Mouse (Mus musculus): ENCODE measurements around the gene Prelp. TPM values are rescaled to one million over a fixed set of nuclear protein-coding genes. Genes with fewer than 3 reads are reported as not detected.
A peak's percentile ranks its signal among the peaks of the same experiment; 100 is the strongest.

Prelp gene
- total and polyA plus RNA-seq, 2 experiments from 2014 or later: 6.1 to 8.0 TPM

DNA sequence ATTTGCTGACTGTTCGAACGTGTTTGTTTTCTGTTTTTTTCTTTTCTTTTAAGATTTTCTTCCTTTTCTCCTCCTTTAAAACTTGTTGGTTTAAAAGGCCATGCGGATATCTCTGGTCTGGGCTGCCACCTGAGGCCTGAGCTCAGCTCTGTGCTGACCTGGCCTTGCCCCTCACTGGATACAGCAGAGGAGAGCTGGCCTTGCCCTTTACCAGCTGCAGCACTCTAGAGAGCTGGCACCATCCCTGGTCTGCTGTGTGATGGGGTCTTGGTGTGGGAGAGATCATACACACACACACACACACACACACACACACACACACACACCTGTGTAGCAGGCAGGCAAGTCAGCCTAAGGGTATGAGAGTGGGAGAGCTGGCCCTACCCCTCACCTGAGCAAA is 23.9 kb upstream of the Prelp start:
- Histone ChIP-seq H3K9me3 (ENCODE audit: low read length) (no peaks in the 10 kb centered on the region), H3K27ac (no peak overlapping the region), H3K4me3 (ENCODE audit: low read length) (no peak overlapping the region), H3K9ac (replicated peaks; ENCODE audit: low read length) (no peak overlapping the region), H3K36me3 (ENCODE audit: insufficient read depth, low read length) (no peaks in the 10 kb centered on the region), H3K4me2 (ENCODE audit: low read depth, low read length) (no peak overlapping the region), H3K27me3 (ENCODE audit: insufficient read depth, low read length) (no peaks in the 10 kb centered on the region), H3K4me1 (ENCODE audit: insufficient read depth, low read length) (no peaks in the 10 kb centered on the region)
- 89% methylated on average over 3 of the region's 3 CpGs for WGBS
- TF ChIP-seq CTCF (IDR thresholded peaks at IDR 0.05; ENCODE audit: low read depth): no peak
- ATAC-seq: no peak
- DNase-seq (ENCODE audit: low spot score): no peak

DNA sequence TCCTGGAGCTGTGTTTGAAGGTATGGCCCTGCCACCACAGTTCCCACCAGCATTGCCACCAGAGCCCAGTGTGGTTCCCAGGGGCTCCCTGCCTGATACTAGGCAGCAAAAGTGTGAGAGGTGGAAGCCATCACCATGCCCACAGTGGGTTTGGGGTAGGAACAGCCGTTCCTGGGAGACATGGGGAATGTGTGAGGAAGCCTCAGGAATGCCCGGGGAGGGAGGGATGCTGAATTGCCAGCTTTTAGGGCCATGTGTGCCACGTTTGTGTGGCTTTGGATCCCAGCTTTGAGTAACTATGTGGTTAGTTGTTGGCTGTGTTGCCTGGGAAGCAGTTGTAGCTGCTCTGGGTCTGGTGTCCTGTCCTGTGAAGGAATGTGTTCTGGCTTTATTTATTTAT is 20.7 kb upstream of the Prelp start:
- Histone ChIP-seq H3K4me3 (ENCODE audit: low read length) (no peak overlapping the region), H3K27ac (no peak overlapping the region), H3K36me3 (ENCODE audit: insufficient read depth, low read length) (no peaks in the 10 kb centered on the region), H3K9ac (replicated peaks; ENCODE audit: low read length) (no peak overlapping the region), H3K9me3 (ENCODE audit: low read length) (no peaks in the 10 kb centered on the region), H3K4me1 (ENCODE audit: insufficient read depth, low read length) (no peaks in the 10 kb centered on the region), H3K27me3 (ENCODE audit: insufficient read depth, low read length) (no peaks in the 10 kb centered on the region), H3K4me2 (ENCODE audit: low read depth, low read length) (no peak overlapping the region)
- no peak for DNase-seq (ENCODE audit: low spot score)
- no peak for TF ChIP-seq CTCF (IDR thresholded peaks at IDR 0.05; ENCODE audit: low read depth)
- WGBS: 79% methylated on average over 3 of the region's 3 CpGs
- no peak for ATAC-seq

DNA sequence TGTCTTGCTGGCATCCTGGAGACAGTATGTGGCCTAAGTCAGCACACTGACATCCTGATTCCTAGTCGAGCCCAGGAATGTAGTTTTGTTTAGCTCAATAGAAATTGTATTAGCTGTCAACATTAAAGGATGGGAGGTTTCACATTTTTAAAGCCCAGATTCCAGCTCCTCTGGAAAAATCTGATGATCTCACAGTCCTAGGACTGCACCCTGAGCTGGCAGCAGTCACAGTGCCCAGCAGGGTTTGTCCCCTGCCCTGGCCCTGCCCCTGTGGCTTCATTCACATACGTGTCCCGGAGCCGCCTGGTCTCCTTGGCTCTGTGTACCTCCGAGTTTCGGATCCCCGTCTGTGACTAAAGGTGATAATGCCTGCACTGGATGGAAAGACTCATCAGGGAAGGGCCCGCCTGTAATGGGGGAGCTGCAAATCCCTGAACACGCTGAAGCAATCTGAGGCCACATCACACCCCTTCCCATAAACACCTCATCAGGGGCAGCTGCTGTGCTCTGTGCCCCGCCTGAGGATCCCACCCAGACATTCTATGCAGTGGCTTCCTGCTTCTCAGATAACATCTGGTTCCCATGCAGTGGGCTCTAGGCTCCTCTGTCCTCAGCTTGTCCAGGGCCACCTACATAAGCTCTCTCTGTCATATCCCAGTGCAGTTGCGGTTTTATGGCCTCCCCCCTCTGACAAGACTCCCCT is 20.1 kb upstream of the Prelp start:
- Histone ChIP-seq H3K4me3 (ENCODE audit: low read length) (no peak overlapping the region), H3K36me3 (ENCODE audit: insufficient read depth, low read length) (no peaks in the 10 kb centered on the region)

DNA sequence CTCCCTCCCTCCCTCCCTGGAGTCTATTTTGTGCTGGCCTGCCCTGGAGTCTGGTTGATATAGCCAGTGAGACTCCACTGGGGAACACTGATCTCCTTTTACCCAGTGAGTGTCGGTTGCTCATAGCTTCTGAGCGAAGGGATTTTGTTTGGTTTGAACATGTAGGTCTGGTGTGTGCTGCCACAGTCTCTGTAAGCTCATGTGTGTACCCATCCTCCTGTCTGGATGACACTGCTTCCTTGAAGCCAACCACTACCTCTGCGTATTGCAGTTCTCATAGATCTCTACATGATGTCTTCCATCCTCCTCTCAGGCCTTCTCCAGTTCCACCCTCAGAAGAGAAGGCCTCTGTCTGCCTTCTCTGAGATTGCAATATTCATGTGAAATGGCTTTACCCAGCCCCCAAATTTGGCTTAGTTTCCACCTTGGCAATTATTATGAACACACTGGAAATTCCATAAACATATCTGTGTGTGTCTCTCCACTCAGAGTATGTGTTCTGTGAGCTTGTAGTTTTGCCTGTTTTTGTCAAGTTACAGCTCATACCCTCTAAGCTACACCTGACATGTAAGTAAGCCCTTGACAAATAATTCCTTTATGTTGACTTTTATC is 19.4 kb upstream of the Prelp start:
- Histone ChIP-seq H3K4me1 (ENCODE audit: insufficient read depth, low read length) (no peaks in the 10 kb centered on the region), H3K27me3 (ENCODE audit: insufficient read depth, low read length) (no peaks in the 10 kb centered on the region), H3K27ac (no peak overlapping the region), H3K36me3 (ENCODE audit: insufficient read depth, low read length) (no peaks in the 10 kb centered on the region), H3K4me3 (ENCODE audit: low read length) (no peak overlapping the region), H3K9me3 (ENCODE audit: low read length) (no peaks in the 10 kb centered on the region), H3K9ac (replicated peaks; ENCODE audit: low read length) (no peak overlapping the region), H3K4me2 (ENCODE audit: low read depth, low read length) (no peak overlapping the region)
- 86% methylated on average over 3 of the region's 3 CpGs for WGBS
- no peak for ATAC-seq
- no peak for TF ChIP-seq CTCF (IDR thresholded peaks at IDR 0.05; ENCODE audit: low read depth)
- DNase-seq (ENCODE audit: low spot score): no peak

More for the DNA sequence above, 20.1 kb upstream of the Prelp start:
- Histone ChIP-seq H3K4me1 (ENCODE audit: insufficient read depth, low read length) (no peaks in the 10 kb centered on the region), H3K9me3 (ENCODE audit: low read length) (no peaks in the 10 kb centered on the region), H3K9ac (replicated peaks; ENCODE audit: low read length) (no peak overlapping the region), H3K27me3 (ENCODE audit: insufficient read depth, low read length) (no peaks in the 10 kb centered on the region), H3K27ac (no peak overlapping the region), H3K4me2 (ENCODE audit: low read depth, low read length) (no peak overlapping the region)
- no peak for DNase-seq (ENCODE audit: low spot score)
- 61% methylated on average over 11 of the region's 11 CpGs for WGBS
- no peak for TF ChIP-seq CTCF (IDR thresholded peaks at IDR 0.05; ENCODE audit: low read depth)
- no peak for ATAC-seq

DNA sequence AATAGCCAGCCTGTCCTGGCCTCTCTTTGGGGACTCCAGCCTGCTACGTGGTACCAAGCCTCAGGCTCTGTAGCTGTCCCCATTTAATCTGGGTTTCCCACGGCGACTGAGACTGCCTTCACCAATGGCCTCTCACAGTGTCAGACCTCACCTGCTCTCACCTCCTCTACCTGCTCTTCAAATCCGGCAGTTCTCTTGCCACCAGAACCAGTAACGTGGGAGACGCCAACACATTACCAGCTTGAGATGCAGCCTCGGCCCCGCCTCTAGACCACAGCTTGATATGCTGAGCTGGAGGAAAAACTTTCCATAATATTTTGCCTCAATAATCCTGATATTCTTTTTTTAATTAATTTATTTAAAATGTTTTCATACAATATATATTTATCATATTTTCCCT is 18.5 kb upstream of the Prelp start:
- 88% methylated on average over 8 of the region's 8 CpGs for WGBS
- H3K9ac ChIP-seq (replicated peaks; ENCODE audit: low read length): no peak overlapping the region
- TF ChIP-seq CTCF (IDR thresholded peaks at IDR 0.05; ENCODE audit: low read depth): no peak
- no peak overlapping the region for H3K4me2 ChIP-seq (ENCODE audit: low read depth, low read length)
- H3K9me3 ChIP-seq (ENCODE audit: low read length): no peaks in the 10 kb centered on the region
- no peak for ATAC-seq
- no peak for DNase-seq (ENCODE audit: low spot score)
- H3K4me1 ChIP-seq (ENCODE audit: insufficient read depth, low read length): no peaks in the 10 kb centered on the region
- no peaks in the 10 kb centered on the region for H3K27me3 ChIP-seq (ENCODE audit: insufficient read depth, low read length)
- no peak overlapping the region for H3K4me3 ChIP-seq (ENCODE audit: low read length)
- H3K36me3 ChIP-seq (ENCODE audit: insufficient read depth, low read length): no peaks in the 10 kb centered on the region
- H3K27ac ChIP-seq: no peak overlapping the region

DNA sequence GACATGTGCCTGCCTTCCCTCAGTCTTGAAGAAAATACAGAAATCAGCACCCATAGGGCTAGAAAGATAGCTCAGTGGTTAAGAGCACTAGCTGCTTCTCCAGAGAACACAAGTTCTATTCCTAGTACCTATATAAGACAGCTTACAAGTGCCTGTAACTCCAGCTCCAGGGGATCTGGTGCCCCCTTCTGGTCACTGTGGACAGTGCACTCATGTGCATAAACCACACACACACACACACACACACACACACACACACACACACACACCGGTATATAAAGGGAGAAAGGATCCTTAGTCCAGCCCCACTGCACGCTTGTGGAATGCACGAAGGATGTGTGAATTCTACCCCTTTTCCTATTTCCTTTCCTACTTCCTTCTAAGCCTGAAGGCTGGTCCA is 15.0 kb upstream of the Prelp start:
- peak; percentile 39 for TF ChIP-seq CTCF (IDR thresholded peaks at IDR 0.05; ENCODE audit: low read depth)
- ATAC-seq (no peak), DNase-seq (ENCODE audit: low spot score) (no peak)
- no peak overlapping the region for H3K9ac ChIP-seq (replicated peaks; ENCODE audit: low read length)
- no peak overlapping the region for H3K4me3 ChIP-seq (ENCODE audit: low read length)
- H3K4me1 ChIP-seq (ENCODE audit: insufficient read depth, low read length): no peaks in the 10 kb centered on the region
- 95% methylated on average over 3 of the region's 3 CpGs for WGBS
- H3K36me3 ChIP-seq (ENCODE audit: insufficient read depth, low read length): no peaks in the 10 kb centered on the region
- H3K4me2 ChIP-seq (ENCODE audit: low read depth, low read length): no peak overlapping the region
- H3K27me3 ChIP-seq (ENCODE audit: insufficient read depth, low read length): no peaks in the 10 kb centered on the region
- H3K9me3 ChIP-seq (ENCODE audit: low read length): no peaks in the 10 kb centered on the region
- no peak overlapping the region for H3K27ac ChIP-seq

DNA sequence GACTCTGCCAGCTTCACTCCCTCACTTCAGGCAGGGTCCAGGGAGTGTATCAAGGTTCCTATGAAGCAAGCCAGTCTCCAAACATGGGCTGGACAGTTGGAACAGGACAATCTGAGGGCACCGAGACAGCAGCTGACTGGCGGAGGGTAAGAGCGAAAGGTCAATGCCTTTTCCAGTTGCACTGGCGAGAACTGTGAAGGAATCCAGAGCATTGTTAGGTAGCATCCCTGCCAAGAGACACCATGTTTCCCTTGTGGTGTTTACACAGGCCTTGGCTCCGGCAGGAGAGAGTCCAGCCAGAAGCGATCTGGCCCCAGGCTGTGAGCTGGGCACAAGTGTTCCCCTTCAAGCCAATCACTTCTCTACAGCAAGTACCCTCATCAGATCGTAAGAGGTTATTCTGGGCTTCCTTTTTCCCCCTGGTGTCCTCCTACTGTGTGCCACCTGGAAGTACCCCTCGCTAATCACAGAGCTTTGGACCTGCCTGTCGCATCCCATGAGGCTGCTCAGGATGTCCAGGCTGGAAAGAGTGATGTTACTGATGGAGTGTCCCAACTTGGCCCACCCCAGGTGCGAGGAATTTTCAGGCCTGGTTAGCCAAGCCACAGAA is 13.2 kb upstream of the Prelp start:
- WGBS: 66% methylated on average over 10 of the region's 10 CpGs
- no peak for TF ChIP-seq CTCF (IDR thresholded peaks at IDR 0.05; ENCODE audit: low read depth)
- Histone ChIP-seq H3K27me3 (ENCODE audit: insufficient read depth, low read length) (no peaks in the 10 kb centered on the region), H3K36me3 (ENCODE audit: insufficient read depth, low read length) (no peaks in the 10 kb centered on the region), H3K9me3 (ENCODE audit: low read length) (no peaks in the 10 kb centered on the region), H3K4me3 (ENCODE audit: low read length) (no peak overlapping the region), H3K4me2 (ENCODE audit: low read depth, low read length) (no peak overlapping the region), H3K27ac (no peak overlapping the region), H3K9ac (replicated peaks; ENCODE audit: low read length) (no peak overlapping the region), H3K4me1 (ENCODE audit: insufficient read depth, low read length) (no peaks in the 10 kb centered on the region)
- ATAC-seq (peak; percentile 66; the same call in 1 of the 2 replicates), DNase-seq (ENCODE audit: low spot score) (peak; percentile 26)
